Mouse (Mus musculus) lung, adult 18-20 months (tissue): ENCODE measurements around the gene Slc16a5.
A peak's percentile ranks its signal among the peaks of the same experiment; 100 is the strongest.

ENCODE experiments used
- DNase-seq, 2 experiments: peaks; one replicate each; pipeline ENCODE4 v3.0.0; 2022; ENCODE audit warnings: mixed read lengths in 2 of 2

The Slc16a5 gene

DNA sequence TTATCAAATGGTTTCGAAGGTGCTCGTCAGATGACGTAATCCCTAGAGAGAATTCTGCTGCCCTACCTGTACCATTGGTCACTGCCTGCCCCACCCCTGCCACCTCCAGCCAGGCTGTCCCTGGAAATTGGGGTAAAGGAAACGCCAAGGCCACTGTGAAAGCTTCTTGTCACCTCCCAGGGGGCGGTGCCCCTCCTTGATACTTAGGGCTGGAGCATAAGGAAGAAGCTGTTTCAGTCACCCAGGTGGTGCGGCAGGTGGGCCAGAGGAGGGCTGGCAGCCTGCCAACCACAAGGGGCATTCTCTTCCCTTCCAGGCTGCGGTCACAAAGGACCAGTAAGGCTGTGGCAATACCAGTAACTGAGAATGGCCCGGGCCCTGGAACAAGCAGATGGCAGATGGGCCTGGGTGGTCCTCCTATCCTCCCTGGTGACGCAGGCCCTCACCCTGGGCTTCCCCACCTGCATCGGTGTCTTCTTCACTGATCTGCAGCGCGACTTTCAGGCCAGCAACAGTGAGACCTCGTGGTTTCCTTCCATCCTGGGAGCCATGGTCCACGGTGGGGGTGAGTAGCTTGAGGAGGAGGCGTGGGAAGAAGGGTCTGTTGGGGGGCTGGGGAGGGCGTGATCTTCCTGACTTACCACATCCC, at the start of gene Slc16a5:
TSS of gene Slc16a5 (plus strand) at position 232 of the 649 bp plus-strand sequence.
- peak; percentile 33 to 54 for DNase-seq

GRCm38 (mm10) chr11:115419531-115420237, 42.6 kb upstream of the Slc16a5 start, which contains the start of the genes Atp5h and Kctd2:
Gene Atp5h, minus strand, starts transcription at chr11:115419962.
Gene Kctd2, plus strand, starts transcription at chr11:115420128.
- DNase-seq: peak; percentile 96 to 97

- peak; percentile 72 to 75 for DNase-seq
Measured at GRCm38 (mm10) chr11:115420336-115421190, 41.7 kb upstream of the Slc16a5 start.

DNA sequence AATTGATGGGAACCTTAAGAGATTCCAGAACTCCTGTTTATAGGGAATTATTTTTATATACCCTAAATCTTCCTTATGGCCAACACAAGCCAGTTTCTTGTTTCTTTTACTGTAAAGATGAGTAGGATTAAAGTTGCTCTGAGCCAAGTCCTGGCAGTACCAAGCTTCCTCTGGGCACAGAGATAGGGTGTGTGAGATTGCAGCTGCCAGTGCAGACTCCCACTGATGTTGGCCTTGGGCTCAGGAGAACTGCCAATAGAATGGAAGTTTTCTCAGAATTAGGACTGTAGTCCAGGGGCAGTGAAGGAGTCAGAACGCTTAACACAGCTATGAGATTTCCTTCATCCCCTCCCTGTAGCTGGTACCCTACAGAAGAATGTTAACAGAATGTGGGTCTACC, 40.9 kb upstream of the Slc16a5 start:
- DNase-seq: no peak

GRCm38 (mm10) chr11:115421972-115422371, 40.3 kb upstream of the Slc16a5 start:
- no peak for DNase-seq

DNA sequence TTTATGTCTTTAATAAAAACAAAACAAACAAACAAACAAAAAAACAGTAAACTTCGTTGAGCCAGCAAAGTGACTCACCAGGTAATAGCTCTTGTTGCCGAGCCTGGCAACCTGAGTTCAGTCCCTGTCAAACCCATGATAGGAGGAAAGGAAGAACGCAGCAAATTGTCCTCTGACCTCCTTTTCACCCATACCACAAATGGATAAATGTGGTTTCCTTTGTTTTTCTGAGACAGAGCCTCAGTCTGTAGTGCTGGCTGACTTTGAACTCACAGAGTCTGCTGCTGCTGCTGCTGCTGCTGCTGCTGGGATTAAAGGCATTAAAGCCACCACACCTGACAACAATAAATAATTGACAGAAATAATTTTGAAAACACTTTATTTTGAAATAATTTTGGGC, 39.2 kb upstream of the Slc16a5 start:
- no peak for DNase-seq

- DNase-seq: no peak
Measured at GRCm38 (mm10) chr11:115424666-115425065, 37.6 kb upstream of the Slc16a5 start.

DNA sequence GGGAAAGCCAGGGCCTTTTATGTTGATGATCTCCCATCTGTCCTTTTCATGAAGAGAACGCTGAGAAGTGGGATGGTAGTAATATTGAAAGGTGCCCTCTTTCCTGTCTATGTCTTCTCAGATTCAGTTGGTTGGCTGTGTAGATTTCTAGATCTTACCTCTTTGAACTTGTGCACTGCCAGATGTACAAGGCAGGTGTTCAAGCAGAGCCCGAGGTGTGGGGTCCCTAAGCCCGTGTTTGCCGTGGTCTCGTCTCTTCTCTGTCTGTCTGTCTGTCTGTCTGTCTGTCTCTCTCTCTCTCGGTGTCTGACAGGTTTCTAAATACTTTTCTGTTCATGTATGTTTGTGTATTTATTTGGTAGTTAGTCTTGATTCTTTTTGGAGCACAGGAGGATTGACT, 36.6 kb upstream of the Slc16a5 start:
- no peak for DNase-seq

- peak; percentile 68 to 81 for DNase-seq
Measured at GRCm38 (mm10) chr11:115427482-115428331, 34.6 kb upstream of the Slc16a5 start.

DNA sequence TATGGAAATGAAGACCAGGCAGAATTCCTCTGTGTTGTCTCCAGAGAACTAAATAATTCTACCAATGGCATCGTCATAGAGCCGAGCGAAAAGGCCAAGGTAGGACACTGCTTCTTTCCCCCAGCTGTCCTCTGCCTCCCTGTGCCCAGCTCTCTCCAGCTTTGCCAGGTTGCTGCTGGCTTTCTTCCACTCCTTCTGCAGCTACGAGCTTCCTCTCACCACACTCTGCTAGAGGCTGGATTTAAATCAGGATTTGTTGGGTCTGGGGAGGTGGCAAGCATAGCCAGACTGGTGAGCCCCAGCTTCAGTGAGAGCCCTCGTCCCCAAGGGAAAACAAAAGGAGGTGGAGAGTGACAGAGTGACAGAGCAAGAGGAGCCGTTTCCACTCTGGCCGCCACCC, 33.0 kb upstream of the Slc16a5 start:
- no peak for DNase-seq

GRCm38 (mm10) chr11:115430561-115430960, 31.7 kb upstream of the Slc16a5 start:
- no peak for DNase-seq

DNA sequence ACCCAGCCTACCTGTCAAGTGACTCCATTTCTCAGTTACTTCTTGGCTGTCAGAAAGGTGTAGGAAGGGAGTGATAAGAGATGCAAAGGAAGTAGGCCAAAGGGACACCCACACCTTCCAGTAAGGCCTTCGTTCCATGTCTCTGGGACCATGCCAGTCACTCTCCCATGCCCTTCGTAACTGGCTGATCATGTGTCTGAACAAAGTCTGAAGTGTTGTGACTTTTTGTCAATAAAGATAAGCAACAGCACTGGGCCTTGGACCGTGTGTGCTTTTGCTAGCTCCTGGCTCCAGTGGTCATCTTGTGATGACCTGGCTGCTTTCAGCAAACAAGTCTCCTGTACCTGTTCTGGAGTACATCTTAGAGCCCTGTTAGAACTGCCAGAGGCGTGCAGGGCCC, 29.5 kb upstream of the Slc16a5 start:
- no peak for DNase-seq

- DNase-seq: no peak
Measured at GRCm38 (mm10) chr11:115433342-115433741, 28.9 kb upstream of the Slc16a5 start.

DNA sequence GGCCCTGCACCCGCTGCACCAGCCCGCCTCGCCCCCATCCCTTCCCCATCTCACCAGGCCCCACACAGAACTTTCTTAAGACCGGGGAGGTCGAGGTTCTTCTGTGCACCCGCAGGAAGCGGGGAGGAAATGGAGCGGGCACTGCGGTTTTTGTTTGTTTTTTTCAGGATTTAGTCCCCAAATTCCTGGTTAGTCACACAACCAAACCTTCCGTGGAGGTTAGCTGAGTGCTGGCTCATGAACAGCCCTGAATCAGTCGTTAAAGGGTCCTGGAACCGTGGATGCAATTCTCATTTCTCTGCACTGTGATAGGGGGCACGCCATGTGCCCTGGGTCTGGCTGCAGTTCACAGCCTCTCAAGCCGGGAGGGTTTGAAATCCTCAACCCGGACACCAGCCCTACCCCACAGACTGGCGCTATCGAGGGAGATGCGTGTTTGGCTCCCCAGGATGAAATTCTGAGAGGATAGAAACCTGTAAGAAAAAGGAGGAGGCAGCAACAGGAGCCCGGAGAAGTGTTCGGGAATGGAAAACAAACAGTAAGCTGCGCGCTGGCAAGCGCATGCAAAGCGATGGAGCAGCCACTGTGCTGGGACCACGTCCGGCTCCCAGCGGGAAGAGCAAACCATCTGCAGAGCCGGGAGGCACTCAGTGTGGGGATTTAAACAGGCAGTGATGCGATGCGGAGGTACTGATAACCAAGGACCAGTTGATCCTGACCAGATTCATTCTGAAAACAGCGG, 26.5 kb upstream of the Slc16a5 start:
- no peak for DNase-seq

DNA sequence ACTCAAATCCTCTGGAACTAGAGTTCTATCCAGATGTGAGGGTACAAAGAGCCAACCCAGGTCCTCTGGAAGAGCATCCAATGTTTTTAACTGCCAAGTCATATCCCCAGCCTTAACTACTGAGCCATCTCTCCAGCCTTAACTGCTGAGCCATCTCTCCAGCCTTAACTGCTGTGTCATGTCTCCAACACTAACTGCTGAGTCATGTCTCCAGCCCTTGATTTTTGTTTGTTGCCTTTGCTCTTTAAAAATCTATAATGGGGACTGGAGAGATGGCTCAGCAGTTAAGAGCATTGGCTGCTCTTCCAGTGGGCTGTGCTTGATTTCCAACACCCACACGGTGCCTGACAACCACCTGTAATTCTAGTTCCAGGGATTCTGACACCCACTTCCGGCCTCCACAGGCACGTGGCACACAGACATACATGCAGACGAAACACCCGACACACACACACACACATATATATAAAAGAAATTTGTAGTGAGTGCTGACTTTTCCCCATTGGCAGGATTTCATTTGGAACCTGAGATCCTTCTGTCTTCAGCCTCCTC, 24.6 kb upstream of the Slc16a5 start:
- DNase-seq: no peak

- no peak for DNase-seq
Measured at GRCm38 (mm10) chr11:115439326-115439725, 22.9 kb upstream of the Slc16a5 start.

DNA sequence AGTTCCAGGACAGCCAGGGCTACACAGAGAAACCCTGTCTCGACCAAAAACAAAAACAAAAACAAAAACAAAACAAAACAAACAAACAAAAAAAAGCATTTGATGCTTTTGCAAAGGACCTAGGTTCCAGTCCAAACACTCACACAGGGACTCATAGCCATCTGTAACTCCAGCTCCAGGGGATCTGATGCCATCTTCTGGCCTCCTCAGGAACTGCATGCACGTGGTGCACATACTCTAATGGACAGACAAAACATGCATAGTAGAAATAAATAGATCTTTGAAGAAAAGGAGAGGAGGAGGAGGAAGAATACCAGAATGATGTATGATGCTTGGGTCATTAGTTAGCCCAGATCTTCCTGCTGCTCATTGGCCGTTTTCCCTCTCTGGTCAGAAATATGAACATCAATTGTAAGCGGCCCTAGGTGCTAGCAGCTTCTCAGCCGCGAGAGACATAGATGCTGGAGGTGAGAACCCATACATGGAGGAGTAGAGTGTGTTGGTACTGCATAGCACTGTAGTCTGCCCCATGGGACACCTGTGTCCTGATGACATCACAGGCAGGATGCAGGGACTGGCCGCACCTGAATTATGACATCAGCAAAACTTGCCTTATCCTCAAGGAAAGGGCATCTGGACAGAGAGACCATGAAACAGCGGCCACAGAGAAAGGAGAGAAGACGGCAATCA, 22.2 kb upstream of the Slc16a5 start, which contains the start of gene Trim80:
TSS of gene Trim80 (plus strand) at position 640 of the 690 bp plus-strand sequence.
- DNase-seq: no peak

GRCm38 (mm10) chr11:115441417-115441816, 20.9 kb upstream of the Slc16a5 start:
- DNase-seq: no peak

GRCm38 (mm10) chr11:115446906-115447305, 15.4 kb upstream of the Slc16a5 start:
- DNase-seq: no peak

GRCm38 (mm10) chr11:115447321-115447885, 14.9 kb upstream of the Slc16a5 start:
- no peak for DNase-seq
